Comparison of ENCODE assay signal across 27 mouse cellular contexts in the genomic region with DNA sequence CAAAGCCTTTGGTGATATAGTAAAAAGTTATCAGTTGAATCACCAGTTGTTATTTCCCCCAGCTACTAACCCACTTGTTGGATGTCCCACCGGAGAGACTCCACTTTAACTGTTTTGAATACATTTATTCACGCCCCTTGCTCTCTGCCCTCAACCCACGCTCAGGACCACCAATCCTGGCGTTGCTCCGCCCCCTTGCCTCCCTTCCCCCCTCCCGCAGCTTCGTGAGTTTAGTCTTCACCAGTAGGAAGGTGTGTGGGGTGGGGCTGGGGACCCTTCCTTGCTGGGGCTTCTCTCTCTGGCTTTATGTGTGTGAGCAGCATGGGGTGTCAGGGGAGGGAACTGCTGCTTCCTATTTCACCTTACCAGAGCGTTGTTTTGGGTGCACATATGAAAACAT. TPM values are rescaled to one million over a fixed set of nuclear protein-coding genes. Genes with fewer than 3 reads are reported as not detected.
A peak's percentile ranks its signal among the peaks of the same experiment; 100 is the strongest.
DNase-seq lines count a peak whose midpoint lies in the region; ATAC-seq and TF ChIP-seq lines count a peak whose summit lies in the region.
"Had no signal": no experiment of that assay in that cellular context is flagged by ENCODE, and none has a peak within 500 bp of the region (broad histone marks: within the 10 kb centered on the region; RNA-seq: fewer than 3 reads in every experiment).

No protein-coding gene starts in this region.

- WGBS in heart, embryonic 13.5 days = 24% methylated on average over 8 of the region's 8 CpGs
- 56% methylated on average over 8 of the region's 8 CpGs for WGBS in heart, adult 2 months
- 38% methylated on average over 8 of the region's 8 CpGs for WGBS in limb, embryonic 12.5 days
- 33% methylated on average over 8 of the region's 8 CpGs for whole genome bisulfite sequencing in limb, embryonic 10.5 days
- 38% methylated on average over 8 of the region's 8 CpGs for WGBS in embryonic facial prominence, embryonic 10.5 days

- no peak for DNase-seq in heart, adult 2 months
- no peak for DNase-seq in limb, embryonic 10.5 days (ENCODE audit: low spot score)
- peak; percentile 16 for DNase-seq in embryonic facial prominence, embryonic 10.5 days (ENCODE audit: low spot score)
- peak; percentile 26 for DNase-seq in testis, postnatal 14 days (ENCODE audit: low spot score)
- no peak for DNase-seq in left cerebral cortex, postnatal 14 days (ENCODE audit: low spot score in 2 of 2)
- no peak for DNase-seq in gastrocnemius, postnatal 10 days
- DNase-seq: adrenal gland, postnatal 36 days; B cell, adult 2 months; cerebellum, adult 11 months; cerebellum, adult 9-11 months; kidney, adult 2 months; kidney, postnatal 10 days; layer of hippocampus, postnatal 36 days; lung, embryonic 14.5 days had no signal

- no peaks in the 10 kb centered on the region for H3K79me2 ChIP-seq in heart, adult 2 months (replicated peaks; ENCODE audit: control insufficient read depth, insufficient read depth, low read length)

- peaks cover 23% of the 10 kb centered on the region for H3K36me3 ChIP-seq in heart, embryonic 13.5 days
- H3K36me3 ChIP-seq in heart, adult 2 months (ENCODE audit: control insufficient read depth, insufficient read depth, low read length) = no peaks in the 10 kb centered on the region; the same call in 1 of the 2 replicates
- no peaks in the 10 kb centered on the region; the same call in 1 of the 2 replicates for H3K36me3 ChIP-seq in limb, embryonic 12.5 days
- 0 out of 2 replicates have a peak, but pooled peaks cover 7% of the 10 kb centered on the region for H3K36me3 ChIP-seq in limb, embryonic 10.5 days
- peaks cover 5% of the 10 kb centered on the region; the same call in 1 of the 2 replicates for H3K36me3 ChIP-seq in embryonic facial prominence, embryonic 10.5 days (replicated peaks)
- H3K36me3 ChIP-seq: stomach, embryonic 15.5 days had no signal

- no peak for TF ChIP-seq CTCF in heart, adult 2 months (IDR thresholded peaks at IDR 0.05)

- intact Hi-C loops in heart, adult 2 months (cut with DNase I) = no loop called here
- intact Hi-C loops in left cerebral cortex, postnatal 14 days (cut with DNase I) = no loop called here

- H3K9ac ChIP-seq in heart, embryonic 13.5 days = no peak overlapping the region
- H3K9ac ChIP-seq in heart, adult 2 months (ENCODE audit: low read depth, low read length) = no peak overlapping the region
- H3K9ac ChIP-seq in limb, embryonic 12.5 days (replicated peaks) = no peak overlapping the region
- H3K9ac ChIP-seq: forebrain, embryonic 15.5 days; hindbrain, embryonic 12.5 days; limb, embryonic 15.5 days; liver, embryonic 14.5 days; lung, embryonic 14.5 days; midbrain, embryonic 12.5 days; neural tube, embryonic 15.5 days; stomach, embryonic 15.5 days had no signal

- H3K9me3 ChIP-seq in heart, embryonic 13.5 days = no peaks in the 10 kb centered on the region
- H3K9me3 ChIP-seq in limb, embryonic 12.5 days = no peaks in the 10 kb centered on the region
- no peaks in the 10 kb centered on the region for H3K9me3 ChIP-seq in limb, embryonic 10.5 days (replicated peaks)
- no peaks in the 10 kb centered on the region for H3K9me3 ChIP-seq in embryonic facial prominence, embryonic 10.5 days
- H3K9me3 ChIP-seq: forebrain, embryonic 15.5 days; hindbrain, embryonic 12.5 days; limb, embryonic 15.5 days; midbrain, embryonic 12.5 days; neural tube, embryonic 15.5 days; stomach, embryonic 15.5 days had no signal

- no peak for TF ChIP-seq POLR2A in heart, adult 2 months (IDR thresholded peaks at IDR 0.05; ENCODE audit: insufficient read depth, low read depth, low read length)

- peak overlapping the region; percentile 5; the same call in 1 of the 2 replicates for H3K4me3 ChIP-seq in heart, embryonic 13.5 days
- H3K4me3 ChIP-seq in heart, adult 2 months = no peak overlapping the region
- H3K4me3 ChIP-seq in limb, embryonic 12.5 days (replicated peaks) = no peak overlapping the region
- no peak overlapping the region for H3K4me3 ChIP-seq in limb, embryonic 10.5 days
- H3K4me3 ChIP-seq in embryonic facial prominence, embryonic 10.5 days = peak overlapping the region; percentile 23; the same call in 1 of the 2 replicates
- H3K4me3 ChIP-seq: forebrain, embryonic 15.5 days; hindbrain, embryonic 12.5 days; layer of hippocampus, adult 2 months; limb, embryonic 15.5 days; midbrain, embryonic 12.5 days; neural tube, embryonic 15.5 days; stomach, embryonic 15.5 days had no signal

- H3K27ac ChIP-seq in heart, embryonic 13.5 days (replicated peaks) = no peak overlapping the region
- no peak overlapping the region for H3K27ac ChIP-seq in heart, adult 2 months
- no peak overlapping the region for H3K27ac ChIP-seq in limb, embryonic 12.5 days
- H3K27ac ChIP-seq in limb, embryonic 10.5 days = no peak overlapping the region
- no peak overlapping the region for H3K27ac ChIP-seq in embryonic facial prominence, embryonic 10.5 days (replicated peaks)
- H3K27ac ChIP-seq: forebrain, embryonic 15.5 days; hindbrain, embryonic 12.5 days; limb, embryonic 15.5 days; liver, embryonic 14.5 days; midbrain, embryonic 12.5 days; neural tube, embryonic 15.5 days; stomach, embryonic 15.5 days had no signal

- no peaks in the 10 kb centered on the region for H3K27me3 ChIP-seq in heart, embryonic 13.5 days (replicated peaks)
- no peaks in the 10 kb centered on the region for H3K27me3 ChIP-seq in heart, adult 2 months (ENCODE audit: control insufficient read depth, insufficient read depth, low read length)
- no peaks in the 10 kb centered on the region for H3K27me3 ChIP-seq in limb, embryonic 12.5 days
- H3K27me3 ChIP-seq in limb, embryonic 10.5 days (ENCODE audit: low read depth, poor library complexity, severe bottlenecking) = no peaks in the 10 kb centered on the region
- no peaks in the 10 kb centered on the region for H3K27me3 ChIP-seq in embryonic facial prominence, embryonic 10.5 days (replicated peaks; ENCODE audit: low read depth, poor library complexity, severe bottlenecking)
- H3K27me3 ChIP-seq: CH12.LX; forebrain, embryonic 15.5 days; hindbrain, embryonic 12.5 days; limb, embryonic 15.5 days; midbrain, embryonic 12.5 days; neural tube, embryonic 15.5 days; stomach, embryonic 15.5 days had no signal

- H3K4me2 ChIP-seq in heart, embryonic 13.5 days = peak overlapping the region; percentile 45
- H3K4me2 ChIP-seq in limb, embryonic 12.5 days = peak overlapping the region; percentile 19; the same call in 1 of the 2 replicates
- H3K4me2 ChIP-seq: forebrain, embryonic 15.5 days; hindbrain, embryonic 12.5 days; limb, embryonic 15.5 days; lung, embryonic 14.5 days; midbrain, embryonic 12.5 days; neural tube, embryonic 15.5 days; stomach, embryonic 15.5 days had no signal

- no peak for ATAC-seq in heart, embryonic 13.5 days (ENCODE audit: extremely low read depth, insufficient number of reproducible peaks, low FRiP score, low TSS enrichment)
- no peak for ATAC-seq in limb, embryonic 12.5 days (ENCODE audit: insufficient number of reproducible peaks, insufficient read depth, low FRiP score, low TSS enrichment, low read depth)
- ATAC-seq: forebrain, embryonic 15.5 days had no signal

- no peaks in the 10 kb centered on the region for H3K4me1 ChIP-seq in heart, embryonic 13.5 days
- H3K4me1 ChIP-seq in heart, adult 2 months (ENCODE audit: control insufficient read depth, insufficient read depth, low read length) = peaks cover 1% of the 10 kb centered on the region; the same call in 1 of the 2 replicates
- no peaks in the 10 kb centered on the region; the same call in 1 of the 2 replicates for H3K4me1 ChIP-seq in limb, embryonic 12.5 days (replicated peaks)
- H3K4me1 ChIP-seq in limb, embryonic 10.5 days = peaks cover 4% of the 10 kb centered on the region
- peaks cover 7% of the 10 kb centered on the region; the same call in 1 of the 2 replicates for H3K4me1 ChIP-seq in embryonic facial prominence, embryonic 10.5 days
- H3K4me1 ChIP-seq: forebrain, embryonic 15.5 days; hindbrain, embryonic 12.5 days; limb, embryonic 15.5 days; midbrain, embryonic 12.5 days; neural tube, embryonic 15.5 days; stomach, embryonic 15.5 days had no signal

- TF ChIP-seq EP300 in heart, adult 2 months (IDR thresholded peaks at IDR 0.05; ENCODE audit: insufficient read depth, low read depth, low read length) = no peak

RNA-seq across cellular contexts. Expression of a gene that starts 8.9 kb away (rescaled TPM):
- 9.5 and 10.0 TPM in 2 replicates for polyA plus RNA-seq in heart, embryonic 13.5 days (2015; fragmentation: Nextera tagmentation; extraction: Ambion mirVana)
- total RNA-seq in heart, adult 2 months (2021) = 1 to 10 TPM; 5.2 to 5.5 TPM
- 2.8 TPM in 2 replicates for polyA plus RNA-seq in heart, adult 2 months (2012; rRNA removed)
- polyA plus RNA-seq in limb, embryonic 12.5 days (2016; fragmentation: Nextera tagmentation; extraction: Ambion mirVana) = 12.0 and 12.7 TPM in 2 replicates
- polyA plus RNA-seq in limb, embryonic 10.5 days (2016; fragmentation: Nextera tagmentation; extraction: Ambion mirVana) = 5.2 and 7.8 TPM in 2 replicates
- polyA plus RNA-seq in embryonic facial prominence, embryonic 10.5 days (2016; fragmentation: Nextera tagmentation; extraction: Ambion mirVana) = 5.4 and 8.5 TPM in 2 replicates
- 10 to 100 TPM; 46.9 to 50.9 TPM for total RNA-seq in left cerebral cortex, postnatal 14 days (2021)
- 1 to 10 TPM; 6.2 to 7.8 TPM for total RNA-seq in gastrocnemius, postnatal 10 days (2021)
- total RNA-seq: CH12.LX; common myeloid progenitor, adult 5-6 weeks; granulocyte monocyte progenitor cell, adult 5-6 weeks had no signal

Comparison
In these comparisons a context has a peak if more than half of its experiments do, and no peak if none do; other contexts are left out.
1. H3K4me3 ChIP-seq: peak in heart, embryonic 13.5 days (single experiment) and embryonic facial prominence, embryonic 10.5 days (single experiment); none in heart, adult 2 months (single experiment), limb, embryonic 12.5 days (single experiment) and limb, embryonic 10.5 days (single experiment).
2. DNase-seq: peak in embryonic facial prominence, embryonic 10.5 days (single experiment) and testis, postnatal 14 days (single experiment); none in heart, adult 2 months (0 of 2), limb, embryonic 10.5 days (single experiment), left cerebral cortex, postnatal 14 days (0 of 2) and gastrocnemius, postnatal 10 days (single experiment).